Mouse (Mus musculus) kidney, embryonic 15.5 days (tissue): ENCODE results near the gene Arhgap8. TPM values are rescaled to one million over a fixed set of nuclear protein-coding genes. Genes with fewer than 3 reads are reported as not detected.

Experiments
- ATAC-seq: fragments of 200-750 bp; cut with Nextera tagmentation; replicated peaks from 2 replicates; pipeline ENCODE4 v1.8.0; 2017; ENCODE audit warnings: moderate TSS enrichment; ENCODE audit not compliant: low FRiP score
- H3K27ac ChIP-seq: fragments of 300-500 bp; sonication (generic); 2 replicates; pipeline ENCODE4 v1.5.1; 2015; ENCODE audit warnings: mild to moderate bottlenecking, inconsistent platforms
- H3K27me3 ChIP-seq: fragments of 300-500 bp; sonication (generic); 2 replicates; pipeline ENCODE4 v1.6.1; 2015; ENCODE audit warnings: inconsistent platforms
- H3K36me3 ChIP-seq: fragments of 300-500 bp; sonication (generic); 2 replicates; pipeline ENCODE4 v1.6.1; 2015; ENCODE audit warnings: inconsistent platforms
- H3K4me1 ChIP-seq: fragments of 300-500 bp; sonication (generic); 2 replicates; pipeline ENCODE4 v1.6.1; 2015; ENCODE audit warnings: inconsistent platforms
- H3K4me2 ChIP-seq: fragments of 300-500 bp; sonication (generic); 2 replicates; pipeline ENCODE4 v1.6.1; 2015; ENCODE audit warnings: moderate library complexity, mild to moderate bottlenecking, inconsistent platforms
- H3K4me3 ChIP-seq: fragments of 300-500 bp; sonication (generic); replicated peaks from 2 replicates; pipeline ENCODE4 v1.5.1; 2015; ENCODE audit warnings: mild to moderate bottlenecking, inconsistent platforms
- H3K9ac ChIP-seq: fragments of 300-500 bp; sonication (generic); 2 replicates; pipeline ENCODE4 v1.6.1; 2015; ENCODE audit warnings: mild to moderate bottlenecking, inconsistent platforms
- H3K9me3 ChIP-seq: fragments of 300-500 bp; sonication (generic); replicated peaks from 2 replicates; pipeline ENCODE4 v1.6.1; 2016; ENCODE audit warnings: inconsistent platforms
- WGBS: fragments of 180-500 bp; shearing (Covaris S2); methylation state at CpG from one replicate; pipeline ENCODE4 v1.1.7; 2015; ENCODE audit warnings: mixed read lengths; 5-methylcytosine and 5-hydroxymethylcytosine counted together
- polyA plus RNA-seq: library from polyadenylated mRNA; unstranded; fragments of >200 nt; fragmentation: Nextera tagmentation; extraction: Ambion mirVana; gene quantifications from 2 replicates; pipeline ENCODE4 v1.2.1, GENCODE M21; 2015

The Arhgap8 gene
- polyA plus RNA-seq, 1 experiment from 2014 or later, result 10.3 TPM

GRCm38 (mm10) chr15:84772191-84773111 is 52.6 kb downstream of the Arhgap8 start:
- Histone ChIP-seq H3K9ac (no peak overlapping the region), H3K36me3 (no peaks in the 10 kb centered on the region), H3K9me3 (no peaks in the 10 kb centered on the region), H3K4me3 (no peak overlapping the region), H3K4me2 (no peak overlapping the region), H3K4me1 (0 out of 2 replicates have a peak, but pooled peaks cover 6% of the 10 kb centered on the region), H3K27ac (no peak overlapping the region), H3K27me3 (no peaks in the 10 kb centered on the region)
- ATAC-seq, result 0 out of 2 replicates have a peak, but pooled peaks have one; percentile 12
- WGBS, result 81% methylated on average over 21 of the region's 21 CpGs

- Histone ChIP-seq H3K4me3 (no peak overlapping the region), H3K36me3 (no peaks in the 10 kb centered on the region), H3K27me3 (no peaks in the 10 kb centered on the region), H3K9ac (no peak overlapping the region), H3K4me2 (no peak overlapping the region), H3K4me1 (0 out of 2 replicates have a peak, but pooled peaks cover 6% of the 10 kb centered on the region), H3K27ac (no peak overlapping the region), H3K9me3 (no peaks in the 10 kb centered on the region)
- 54% methylated on average over 20 of the region's 20 CpGs for WGBS
- no peak for ATAC-seq
Observed at GRCm38 (mm10) chr15:84775421-84776174, 55.7 kb downstream of the Arhgap8 start.

- Histone ChIP-seq H3K4me1 (0 out of 2 replicates have a peak, but pooled peaks cover 2% of the 10 kb centered on the region), H3K36me3 (no peaks in the 10 kb centered on the region), H3K4me3 (no peak overlapping the region), H3K9me3 (no peaks in the 10 kb centered on the region), H3K27ac (no peak overlapping the region), H3K4me2 (no peak overlapping the region), H3K27me3 (no peaks in the 10 kb centered on the region), H3K9ac (no peak overlapping the region)
- no peak for ATAC-seq
- 47% methylated on average over 5 of the region's 5 CpGs for WGBS
Observed at GRCm38 (mm10) chr15:84778587-84778986, 58.7 kb downstream of the Arhgap8 start.

- H3K4me2 ChIP-seq, result no peak overlapping the region
- no peak overlapping the region for H3K9ac ChIP-seq
- H3K27me3 ChIP-seq, result no peaks in the 10 kb centered on the region
- no peak for ATAC-seq
- no peaks in the 10 kb centered on the region for H3K9me3 ChIP-seq
- H3K4me3 ChIP-seq, result no peak overlapping the region
- WGBS, result 96% methylated on average over 16 of the region's 16 CpGs
- no peaks in the 10 kb centered on the region for H3K4me1 ChIP-seq
- H3K27ac ChIP-seq, result no peak overlapping the region
- H3K36me3 ChIP-seq, result no peaks in the 10 kb centered on the region
Observed at GRCm38 (mm10) chr15:84784812-84785211, 65.0 kb downstream of the Arhgap8 start.

GRCm38 (mm10) chr15:84787161-84787560 is 67.3 kb downstream of the Arhgap8 start:
- 86% methylated on average over 10 of the region's 10 CpGs for WGBS
- Histone ChIP-seq H3K9ac (no peak overlapping the region), H3K27me3 (no peaks in the 10 kb centered on the region), H3K36me3 (no peaks in the 10 kb centered on the region), H3K9me3 (no peaks in the 10 kb centered on the region), H3K4me2 (no peak overlapping the region), H3K27ac (no peak overlapping the region), H3K4me1 (no peaks in the 10 kb centered on the region), H3K4me3 (no peak overlapping the region)
- no peak for ATAC-seq

- Histone ChIP-seq H3K36me3 (peaks cover 10% of the 10 kb centered on the region), H3K4me2 (no peak overlapping the region), H3K27me3 (no peaks in the 10 kb centered on the region), H3K9ac (no peak overlapping the region), H3K4me1 (no peaks in the 10 kb centered on the region), H3K27ac (no peak overlapping the region), H3K9me3 (no peaks in the 10 kb centered on the region), H3K4me3 (no peak overlapping the region)
- ATAC-seq, result no peak
- 87% methylated on average over 5 of the region's 5 CpGs for WGBS
Observed at GRCm38 (mm10) chr15:84793649-84794048, 73.8 kb downstream of the Arhgap8 start.

- H3K9me3 ChIP-seq, result no peaks in the 10 kb centered on the region
- no peak for ATAC-seq
- H3K36me3 ChIP-seq, result peaks cover 14% of the 10 kb centered on the region
- H3K4me1 ChIP-seq, result no peaks in the 10 kb centered on the region
- no peak overlapping the region for H3K27ac ChIP-seq
- H3K9ac ChIP-seq, result no peak overlapping the region
- no peak overlapping the region for H3K4me2 ChIP-seq
- 88% methylated on average over 5 of the region's 5 CpGs for WGBS
- no peak overlapping the region for H3K4me3 ChIP-seq
- no peaks in the 10 kb centered on the region for H3K27me3 ChIP-seq
Observed at GRCm38 (mm10) chr15:84800132-84800531, 80.3 kb downstream of the Arhgap8 start.

GRCm38 (mm10) chr15:84803685-84804084 is 83.8 kb downstream of the Arhgap8 start:
- Histone ChIP-seq H3K4me2 (no peak overlapping the region), H3K9ac (no peak overlapping the region), H3K4me3 (no peak overlapping the region), H3K27me3 (no peaks in the 10 kb centered on the region), H3K9me3 (no peaks in the 10 kb centered on the region), H3K4me1 (no peaks in the 10 kb centered on the region), H3K27ac (no peak overlapping the region), H3K36me3 (0 out of 2 replicates have a peak, but pooled peaks cover 4% of the 10 kb centered on the region)
- WGBS, result 51% methylated on average over 3 of the region's 3 CpGs
- no peak for ATAC-seq

GRCm38 (mm10) chr15:84809275-84809952 is 89.6 kb downstream of the Arhgap8 start:
- H3K36me3 ChIP-seq, result 0 out of 2 replicates have a peak, but pooled peaks cover 3% of the 10 kb centered on the region
- H3K9me3 ChIP-seq, result no peaks in the 10 kb centered on the region
- H3K4me1 ChIP-seq, result no peaks in the 10 kb centered on the region
- no peak overlapping the region for H3K4me3 ChIP-seq
- no peak overlapping the region for H3K9ac ChIP-seq
- WGBS, result 36% methylated on average over 21 of the region's 21 CpGs
- H3K27me3 ChIP-seq, result no peaks in the 10 kb centered on the region
- ATAC-seq, result no peak
- H3K4me2 ChIP-seq, result no peak overlapping the region
- no peak overlapping the region for H3K27ac ChIP-seq

GRCm38 (mm10) chr15:84811126-84811525 is 91.3 kb downstream of the Arhgap8 start:
- Histone ChIP-seq H3K9me3 (no peaks in the 10 kb centered on the region), H3K4me1 (no peaks in the 10 kb centered on the region), H3K9ac (no peak overlapping the region), H3K4me2 (no peak overlapping the region), H3K4me3 (no peak overlapping the region), H3K27me3 (no peaks in the 10 kb centered on the region), H3K27ac (no peak overlapping the region), H3K36me3 (no peaks in the 10 kb centered on the region)
- WGBS, result 76% methylated on average over 5 of the region's 5 CpGs
- no peak for ATAC-seq

GRCm38 (mm10) chr15:84812831-84813357 is 93.0 kb downstream of the Arhgap8 start:
- Histone ChIP-seq H3K4me3 (no peak overlapping the region), H3K4me2 (no peak overlapping the region), H3K9ac (no peak overlapping the region), H3K27ac (no peak overlapping the region), H3K4me1 (no peaks in the 10 kb centered on the region), H3K27me3 (no peaks in the 10 kb centered on the region), H3K36me3 (no peaks in the 10 kb centered on the region), H3K9me3 (no peaks in the 10 kb centered on the region)
- WGBS, result 68% methylated on average over 11 of the region's 11 CpGs
- ATAC-seq, result no peak
